In the genomic region with DNA sequence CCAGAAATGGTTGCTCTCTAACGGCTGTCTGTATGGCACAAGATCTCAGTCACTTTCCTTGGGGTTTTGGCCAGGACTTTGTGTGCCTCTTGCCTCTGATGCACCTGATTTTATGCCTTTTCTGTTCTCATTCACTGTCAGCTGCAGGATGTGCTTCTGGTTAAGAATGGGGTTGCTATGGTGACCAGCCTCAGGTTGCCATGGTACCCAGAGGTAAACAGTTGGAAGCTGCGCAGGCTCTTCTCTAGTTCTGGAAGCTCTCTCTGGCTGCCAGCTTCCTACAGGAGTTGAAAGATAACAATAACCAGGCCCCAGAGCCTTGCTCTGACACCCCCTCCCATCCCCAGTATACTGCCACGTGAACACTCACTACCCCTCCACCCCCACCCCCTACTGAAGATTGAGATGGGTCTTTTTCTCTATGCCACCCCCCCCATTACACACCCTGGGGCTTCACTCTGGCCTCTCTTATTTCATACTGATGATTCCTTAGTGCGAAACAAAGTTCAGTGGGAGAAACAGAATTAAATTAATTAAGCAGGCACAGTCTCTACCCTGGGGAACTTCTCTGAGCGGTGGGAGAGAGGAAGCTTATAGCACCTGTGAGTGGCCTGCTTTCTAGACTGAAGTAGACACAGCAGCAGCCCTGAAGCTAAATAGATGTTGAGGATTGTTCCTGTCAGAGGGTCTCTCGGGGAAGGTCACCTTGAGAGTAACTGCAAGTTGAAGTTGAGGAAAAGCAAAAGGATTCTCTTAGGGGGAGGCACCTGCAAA, we compare ENCODE assay signal across 9 mouse cellular contexts. TPM values are rescaled to one million over a fixed set of nuclear protein-coding genes. Genes with fewer than 3 reads are reported as not detected.
DNase-seq lines count a peak whose midpoint lies in the region; ATAC-seq and TF ChIP-seq lines count a peak whose summit lies in the region.
"Had no signal": no experiment of that assay in that cellular context is flagged by ENCODE, and none has a peak within 500 bp of the region (broad histone marks: within the 10 kb centered on the region; RNA-seq: fewer than 3 reads in every experiment).

No protein-coding gene starts in this region.

- no peak for ATAC-seq in heart, embryonic 12.5 days (ENCODE audit: insufficient number of reproducible peaks, low FRiP score)
- no peak for ATAC-seq in inflammation-experienced regulatory T-cells, adult 6 months

- no peak for TF ChIP-seq CTCF in left cerebral cortex, adult 2 months (IDR thresholded peaks at IDR 0.05)

- WGBS in heart, embryonic 12.5 days: 47% methylated on average over 6 of the region's 6 CpGs

- no peaks in the 10 kb centered on the region for H3K9me3 ChIP-seq in heart, embryonic 12.5 days (replicated peaks)

- intact Hi-C loops in left cerebral cortex, adult 2 months (cut with DNase I): no loop called here

- no peaks in the 10 kb centered on the region for H3K36me3 ChIP-seq in heart, embryonic 12.5 days

- DNase-seq in thymus, postnatal 4 days: peak; percentile 23
- no peak for DNase-seq in thymus, adult 18-20 months
- peak; percentile 81 for DNase-seq in frontal cortex, postnatal 14 days (ENCODE audit: low spot score in 2 of 2)
- DNase-seq in left cerebral cortex, adult 2 months (ENCODE audit: extremely low spot score in 1 of 2, low spot score in 2 of 2): peak; percentile 75 to 84
- peak; percentile 78 for DNase-seq in retina, postnatal 1 day
- no peak for DNase-seq in thymus, postnatal 10 days (ENCODE audit: low spot score in 2 of 2)

- H3K4me2 ChIP-seq in heart, embryonic 12.5 days: no peak overlapping the region

- H3K27me3 ChIP-seq in heart, embryonic 12.5 days (replicated peaks): peaks cover 7% of the 10 kb centered on the region

- peak overlapping the region; percentile 32; the same call in 1 of the 2 replicates for H3K27ac ChIP-seq in left cerebral cortex, adult 2 months
- H3K27ac ChIP-seq in heart, embryonic 12.5 days (ENCODE audit: poor library complexity, severe bottlenecking): no peak overlapping the region

- H3K9ac ChIP-seq in heart, embryonic 12.5 days: no peak overlapping the region

- no peaks in the 10 kb centered on the region for H3K4me1 ChIP-seq in heart, embryonic 12.5 days (replicated peaks)

- no peak overlapping the region for H3K4me3 ChIP-seq in left cerebral cortex, adult 2 months
- no peak overlapping the region for H3K4me3 ChIP-seq in heart, embryonic 12.5 days

RNA-seq across cellular contexts. Expression of gene Cnga3, which starts 6.1 kb away (rescaled TPM):
- under 1 TPM; 0.09 to 0.16 TPM for total RNA-seq in left cerebral cortex, adult 2 months (2021)
- polyA plus RNA-seq in heart, embryonic 12.5 days (2016; fragmentation: Nextera tagmentation; extraction: Ambion mirVana): not detected in 2 replicates
- not detected for polyA plus RNA-seq in inflammation-experienced regulatory T-cells, adult 6 months (2017; shearing (Covaris generic))
- polyA plus RNA-seq: heart, embryonic 14.5 days had no signal

Comparison
In these comparisons a context has a peak if more than half of its experiments do, and no peak if none do; other contexts are left out.
1. DNase-seq: peak in thymus, postnatal 4 days (single experiment), frontal cortex, postnatal 14 days (2 of 2), left cerebral cortex, adult 2 months (2 of 2) and retina, postnatal 1 day (single experiment); none in thymus, adult 18-20 months (0 of 2) and thymus, postnatal 10 days (0 of 2).